In genomic region chr10:4347136-4347492, GRCm38 (mm10) we compare ENCODE assay signal across 8 mouse cellular contexts. TPM values are rescaled to one million over a fixed set of nuclear protein-coding genes. Genes with fewer than 3 reads are reported as not detected.
DNase-seq lines count a peak whose midpoint lies in the region; ATAC-seq lines count a peak whose summit lies in the region.

No protein-coding gene starts in this region.

- no peak for DNase-seq in kidney, postnatal 36 days
- DNase-seq in embryo, embryonic 9.5 days (ENCODE audit: extremely low spot score) = no peak
- no peak for DNase-seq in ovary, postnatal 10 days (ENCODE audit: low spot score)
- no peak for DNase-seq in cerebellum, postnatal 25 days

- peaks cover 10% of the 10 kb centered on the region for H3K4me1 ChIP-seq in kidney, embryonic 16.5 days (ENCODE audit: insufficient read depth, low read length)
- H3K4me1 ChIP-seq in intestine, embryonic 16.5 days (ENCODE audit: control insufficient read depth, insufficient read depth, low read length) = peaks cover 6% of the 10 kb centered on the region; the same call in 1 of the 2 replicates
- H3K4me1 ChIP-seq in midbrain, embryonic 16.5 days (ENCODE audit: control insufficient read depth, insufficient read depth, low read length) = peaks cover 5% of the 10 kb centered on the region; the same call in 1 of the 2 replicates

- no peak overlapping the region for H3K9ac ChIP-seq in kidney, embryonic 16.5 days (replicated peaks; ENCODE audit: low read length)
- H3K9ac ChIP-seq in intestine, embryonic 16.5 days (ENCODE audit: low read depth, low read length) = no peak overlapping the region; the same call in 1 of the 2 replicates
- 0 out of 2 replicates have a peak overlapping the region, but pooled peaks have one; percentile 41 for H3K9ac ChIP-seq in midbrain, embryonic 16.5 days (ENCODE audit: low read depth, low read length)

- no peaks in the 10 kb centered on the region for H3K36me3 ChIP-seq in kidney, embryonic 16.5 days (ENCODE audit: insufficient read depth, low read length)
- no peaks in the 10 kb centered on the region for H3K36me3 ChIP-seq in intestine, embryonic 16.5 days (ENCODE audit: control insufficient read depth, insufficient read depth, low read length)
- no peaks in the 10 kb centered on the region for H3K36me3 ChIP-seq in midbrain, embryonic 16.5 days (ENCODE audit: control insufficient read depth, insufficient read depth, low read length)

- peak; percentile 55; the same call in 1 of the 2 replicates for ATAC-seq in kidney, embryonic 16.5 days (ENCODE audit: low FRiP score, low TSS enrichment)
- ATAC-seq in erythroblast, adult 5-6 weeks (replicated peaks; ENCODE audit: low FRiP score, poor library complexity, severe bottlenecking) = 0 out of 2 replicates have a peak, but pooled peaks have one; percentile 15
- ATAC-seq in intestine, embryonic 16.5 days = no peak; the same call in 1 of the 2 replicates
- ATAC-seq in midbrain, embryonic 16.5 days = peak; percentile 47

- no peak overlapping the region for H3K27ac ChIP-seq in kidney, embryonic 16.5 days (ENCODE audit: low read length)
- H3K27ac ChIP-seq in intestine, embryonic 16.5 days (ENCODE audit: low read length) = no peak overlapping the region
- H3K27ac ChIP-seq in midbrain, embryonic 16.5 days (ENCODE audit: low read length) = no peak overlapping the region

- no peaks in the 10 kb centered on the region for H3K27me3 ChIP-seq in kidney, embryonic 16.5 days (ENCODE audit: insufficient read depth, low read length)
- H3K27me3 ChIP-seq in intestine, embryonic 16.5 days (replicated peaks; ENCODE audit: control insufficient read depth, insufficient read depth, low read length) = no peaks in the 10 kb centered on the region
- no peaks in the 10 kb centered on the region for H3K27me3 ChIP-seq in midbrain, embryonic 16.5 days (ENCODE audit: control insufficient read depth, insufficient read depth, low read depth, low read length)

- H3K9me3 ChIP-seq in kidney, embryonic 16.5 days (ENCODE audit: low read length) = no peaks in the 10 kb centered on the region
- H3K9me3 ChIP-seq in intestine, embryonic 16.5 days (ENCODE audit: control insufficient read depth, low read length) = no peaks in the 10 kb centered on the region
- H3K9me3 ChIP-seq in midbrain, embryonic 16.5 days (replicated peaks; ENCODE audit: control insufficient read depth, low read length, poor library complexity, severe bottlenecking) = no peaks in the 10 kb centered on the region

- 46% methylated on average over 4 of the region's 4 CpGs for WGBS in kidney, embryonic 16.5 days
- 70% methylated on average over 4 of the region's 4 CpGs for WGBS in intestine, embryonic 16.5 days
- 60% methylated on average over 4 of the region's 4 CpGs for WGBS in midbrain, embryonic 16.5 days

- peak overlapping the region; percentile 72 for H3K4me2 ChIP-seq in kidney, embryonic 16.5 days (replicated peaks; ENCODE audit: low read depth, low read length)
- peak overlapping the region; percentile 54 for H3K4me2 ChIP-seq in intestine, embryonic 16.5 days (ENCODE audit: low read depth, low read length)
- peak overlapping the region; percentile 61 for H3K4me2 ChIP-seq in midbrain, embryonic 16.5 days (ENCODE audit: low read length)

- peak overlapping the region; percentile 39 for H3K4me3 ChIP-seq in kidney, embryonic 16.5 days (ENCODE audit: low read length)
- peak overlapping the region; percentile 41; the same call in 1 of the 2 replicates for H3K4me3 ChIP-seq in intestine, embryonic 16.5 days (ENCODE audit: low read length)
- no peak overlapping the region; the same call in 1 of the 2 replicates for H3K4me3 ChIP-seq in midbrain, embryonic 16.5 days (ENCODE audit: low read depth, low read length)

RNA-seq across cellular contexts. Expression of gene Zbtb2, which starts 40.8 kb away (rescaled TPM):
- polyA plus RNA-seq in kidney, embryonic 16.5 days (2015; fragmentation: Nextera tagmentation; extraction: Ambion mirVana) = 17.9 and 19.0 TPM in 2 replicates
- 4.4 and 4.8 TPM in 2 replicates for total RNA-seq in erythroblast, adult 5-6 weeks (2015; ENCODE audit: low replicate concordance)
- 2.6 and 4.6 TPM in 2 replicates for total RNA-seq in erythroblast, adult 5-6 weeks (2017; ENCODE audit: low replicate concordance)
- polyA plus RNA-seq in intestine, embryonic 16.5 days (2015; fragmentation: Nextera tagmentation; extraction: Ambion mirVana) = 10.8 and 10.9 TPM in 2 replicates
- polyA plus RNA-seq in midbrain, embryonic 16.5 days (2015; fragmentation: Nextera tagmentation; extraction: Ambion mirVana) = 14.8 and 17.2 TPM in 2 replicates
